Mouse (Mus musculus) liver, embryonic 15.5 days (tissue): ENCODE data around the gene Msx3. TPM values are rescaled to one million over a fixed set of nuclear protein-coding genes. Genes with fewer than 3 reads are reported as not detected.

Experiments used
- ATAC-seq: fragments of 200-750 bp; cut with Nextera tagmentation; 2 replicates; pipeline ENCODE4 v1.8.0; 2017; ENCODE audit warnings: moderate number of reproducible peaks, mild to moderate bottlenecking, moderate library complexity; ENCODE audit not compliant: insufficient read depth
- H3K27ac ChIP-seq: fragments of 300-500 bp; sonication (generic); replicated peaks from 2 replicates; pipeline ENCODE4 v1.5.1; 2015; ENCODE audit warnings: mild to moderate bottlenecking, inconsistent platforms
- H3K27me3 ChIP-seq: fragments of 300-500 bp; sonication (generic); 2 replicates; pipeline ENCODE4 v1.6.1; 2015; ENCODE audit warnings: mild to moderate bottlenecking, inconsistent platforms
- H3K36me3 ChIP-seq: fragments of 300-500 bp; sonication (generic); replicated peaks from 2 replicates; pipeline ENCODE4 v1.6.1; 2015; ENCODE audit warnings: moderate library complexity, mild to moderate bottlenecking, inconsistent platforms
- H3K4me1 ChIP-seq: fragments of 300-500 bp; sonication (generic); replicated peaks from 2 replicates; pipeline ENCODE4 v1.6.1; 2015; ENCODE audit warnings: inconsistent platforms
- H3K4me2 ChIP-seq: fragments of 300-500 bp; sonication (generic); 2 replicates; pipeline ENCODE4 v1.6.1; 2015; ENCODE audit warnings: moderate library complexity, mild to moderate bottlenecking, inconsistent platforms
- H3K4me3 ChIP-seq: fragments of 300-500 bp; sonication (generic); replicated peaks from 2 replicates; pipeline ENCODE4 v1.5.1; 2015; ENCODE audit warnings: mild to moderate bottlenecking, inconsistent platforms
- H3K9ac ChIP-seq: fragments of 300-500 bp; sonication (generic); 2 replicates; pipeline ENCODE4 v1.6.1; 2015; ENCODE audit warnings: moderate library complexity, mild to moderate bottlenecking, inconsistent platforms
- H3K9me3 ChIP-seq: fragments of 300-500 bp; sonication (generic); replicated peaks from 2 replicates; pipeline ENCODE4 v1.6.1; 2016; ENCODE audit warnings: inconsistent platforms
- WGBS: fragments of 180-500 bp; shearing (Covaris S2); methylation state at CpG from one replicate; pipeline ENCODE4 v1.1.7; 2015; ENCODE audit warnings: mixed read lengths; ENCODE audit not compliant: insufficient replicate concordance; 5-methylcytosine and 5-hydroxymethylcytosine counted together
- polyA plus RNA-seq: library from polyadenylated mRNA; unstranded; fragments of >200 nt; fragmentation: Nextera tagmentation; extraction: Ambion mirVana; gene quantifications from 2 replicates; pipeline ENCODE4 v1.2.1, GENCODE M21; 2015

Msx3 gene
- polyA plus RNA-seq: not detected in 2 replicates

DNA sequence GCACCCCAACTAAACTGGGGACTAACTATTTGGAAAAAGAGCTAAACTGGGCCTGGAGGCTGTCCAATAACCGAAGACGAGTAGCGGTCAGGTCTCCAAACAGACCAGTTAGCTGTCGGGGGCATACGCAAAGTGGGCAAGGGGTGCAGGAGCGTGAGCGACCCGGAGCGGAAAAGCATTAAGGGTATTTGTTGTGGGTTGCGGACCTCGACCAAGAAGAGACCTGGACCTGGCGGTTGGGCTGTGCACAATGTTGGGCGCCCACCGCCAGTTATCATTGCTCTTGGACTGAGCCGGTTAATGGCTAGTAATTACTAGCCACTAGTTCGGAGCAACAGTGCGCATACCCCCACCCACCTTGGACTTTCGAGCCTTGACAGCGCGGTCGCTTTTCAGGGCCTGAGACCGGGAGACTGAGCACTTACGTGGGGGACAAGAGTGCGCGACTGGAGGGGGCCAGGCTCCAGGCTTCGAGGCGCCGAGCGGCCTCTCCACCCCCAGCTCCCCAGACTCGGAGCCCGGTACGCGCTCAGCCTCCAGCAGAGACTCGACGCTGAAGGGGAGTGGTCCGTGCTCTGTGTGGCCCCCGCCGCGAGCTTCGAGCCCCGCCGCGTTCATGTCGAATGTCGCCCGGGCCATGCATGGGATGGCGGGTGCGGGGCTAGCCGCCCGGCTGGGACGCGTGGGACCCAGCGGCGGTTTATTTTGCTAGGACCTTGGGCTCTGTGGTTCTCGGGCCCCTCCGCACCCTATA is at the start of gene Msx3:
Msx3 (minus strand) TSS at position 729 of the 754 bp plus-strand sequence.
- ATAC-seq: no peak
- peak within 1 kb of the TSS; percentile 36 for H3K4me3 ChIP-seq
- H3K4me2 ChIP-seq: peak within 1 kb of the TSS; percentile 58
- H3K9ac ChIP-seq: no peak within 1 kb of the TSS
- no peaks in the 10 kb centered on the region for H3K36me3 ChIP-seq
- H3K4me1 ChIP-seq: peaks cover 10% of the 10 kb centered on the region; the same call in 1 of the 2 replicates
- no peak within 1 kb of the TSS for H3K27ac ChIP-seq
- no peaks in the 10 kb centered on the region for H3K9me3 ChIP-seq
- H3K27me3 ChIP-seq: peaks cover 99% of the 10 kb centered on the region
- 3% methylated on average over 56 of the region's 56 CpGs for WGBS

DNA sequence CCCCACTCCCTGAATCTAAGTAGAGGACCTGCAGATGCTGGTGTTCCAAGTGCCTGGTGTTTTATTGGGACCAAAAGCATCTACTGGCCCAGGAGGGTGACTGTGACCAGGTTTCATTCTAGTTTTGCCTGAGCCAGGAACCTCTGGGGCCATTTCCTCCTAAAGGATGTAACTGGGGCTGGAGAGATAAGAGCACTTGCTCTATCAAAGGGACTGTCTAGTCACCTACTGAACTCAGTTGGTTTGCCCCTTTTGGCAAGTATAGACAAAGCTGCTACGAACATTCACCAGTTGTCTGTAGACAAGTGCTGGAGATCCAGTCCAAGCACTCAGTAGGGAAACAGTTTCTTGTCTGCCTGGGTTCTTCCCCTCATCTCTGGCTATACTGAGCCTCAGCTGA is 49.6 kb upstream of the Msx3 start:
- WGBS: 43% methylated on average over 1 of the region's 1 CpGs

DNA sequence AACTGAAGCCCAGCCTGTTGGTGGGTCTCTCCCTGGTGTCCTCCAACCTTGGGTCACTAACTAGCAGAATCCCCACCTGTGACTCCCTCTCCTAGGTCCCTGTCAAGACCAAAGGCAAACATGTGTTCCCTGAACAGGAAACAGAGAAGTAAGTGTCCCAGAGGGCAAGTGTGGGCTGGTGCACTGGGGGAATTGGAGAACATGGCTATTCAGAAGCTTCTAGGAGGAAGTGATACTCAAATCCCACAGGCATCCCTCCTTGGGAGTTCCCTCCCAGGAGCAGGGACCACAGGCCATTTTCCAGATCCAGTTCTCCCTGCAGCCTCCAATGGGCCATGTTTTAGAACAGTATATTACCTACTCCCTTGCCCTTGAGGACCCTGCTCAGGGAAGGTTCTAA is 47.2 kb upstream of the Msx3 start:
- no peaks in the 10 kb centered on the region for H3K9me3 ChIP-seq
- no peaks in the 10 kb centered on the region for H3K27me3 ChIP-seq
- no peak overlapping the region for H3K4me3 ChIP-seq
- no peak for ATAC-seq
- H3K36me3 ChIP-seq: no peaks in the 10 kb centered on the region
- no peak overlapping the region for H3K27ac ChIP-seq
- H3K9ac ChIP-seq: no peak overlapping the region
- H3K4me2 ChIP-seq: no peak overlapping the region
- H3K4me1 ChIP-seq: 0 out of 2 replicates have a peak, but pooled peaks cover under 1% of the 10 kb centered on the region

More for the DNA sequence above, 49.6 kb upstream of the Msx3 start:
- H3K4me2 ChIP-seq: no peak overlapping the region
- no peaks in the 10 kb centered on the region for H3K36me3 ChIP-seq
- ATAC-seq: no peak
- H3K27ac ChIP-seq: no peak overlapping the region
- H3K9ac ChIP-seq: no peak overlapping the region
- H3K4me3 ChIP-seq: no peak overlapping the region
- H3K4me1 ChIP-seq: peaks cover 18% of the 10 kb centered on the region
- H3K27me3 ChIP-seq: no peaks in the 10 kb centered on the region
- no peaks in the 10 kb centered on the region for H3K9me3 ChIP-seq

DNA sequence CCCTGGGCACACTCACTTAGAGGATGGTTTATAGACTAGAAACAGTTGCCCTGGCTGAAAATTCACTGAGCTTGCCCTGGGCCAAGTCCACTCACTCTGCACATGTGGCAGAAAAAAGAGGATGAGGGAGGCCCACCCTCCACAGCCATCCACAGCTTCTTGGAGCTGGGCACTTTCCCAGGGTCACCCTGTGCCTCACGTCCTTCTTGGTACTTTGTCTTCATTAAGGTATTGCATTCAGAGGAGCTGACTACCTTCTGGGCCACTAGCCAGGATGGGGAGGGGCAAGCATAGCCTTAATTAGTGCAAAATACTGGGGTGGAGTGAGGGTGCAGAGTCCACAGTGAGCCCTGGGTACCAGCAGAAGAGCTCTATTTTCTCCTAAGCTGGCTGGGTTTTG is 46.7 kb upstream of the Msx3 start:
- H3K27ac ChIP-seq: no peak overlapping the region
- 47% methylated on average over 1 of the region's 1 CpGs for WGBS
- H3K4me1 ChIP-seq: no peaks in the 10 kb centered on the region
- H3K9me3 ChIP-seq: no peaks in the 10 kb centered on the region
- H3K4me2 ChIP-seq: no peak overlapping the region
- no peaks in the 10 kb centered on the region for H3K27me3 ChIP-seq
- H3K9ac ChIP-seq: no peak overlapping the region
- ATAC-seq: no peak
- no peak overlapping the region for H3K4me3 ChIP-seq
- no peaks in the 10 kb centered on the region for H3K36me3 ChIP-seq

DNA sequence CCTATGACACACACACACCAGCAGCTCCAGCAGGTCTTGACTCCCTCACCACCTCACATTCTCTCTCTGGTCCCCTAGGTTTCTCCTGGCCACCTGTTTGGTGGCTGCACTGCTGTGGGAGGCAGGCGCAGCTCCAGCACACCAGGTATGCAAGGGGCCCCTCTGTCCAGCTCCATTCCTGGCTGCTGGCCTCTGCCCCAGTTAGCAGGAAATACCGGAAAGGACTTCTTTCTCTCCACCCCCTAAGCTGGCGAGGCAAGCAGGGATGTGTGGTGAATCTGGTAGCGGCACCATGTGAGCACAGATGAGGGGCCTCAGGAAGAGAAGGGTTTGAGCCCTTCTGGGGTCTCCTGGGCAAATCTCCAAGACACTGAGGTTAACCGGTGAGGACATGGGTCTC is 46.1 kb upstream of the Msx3 start:
- H3K4me3 ChIP-seq: no peak overlapping the region

DNA sequence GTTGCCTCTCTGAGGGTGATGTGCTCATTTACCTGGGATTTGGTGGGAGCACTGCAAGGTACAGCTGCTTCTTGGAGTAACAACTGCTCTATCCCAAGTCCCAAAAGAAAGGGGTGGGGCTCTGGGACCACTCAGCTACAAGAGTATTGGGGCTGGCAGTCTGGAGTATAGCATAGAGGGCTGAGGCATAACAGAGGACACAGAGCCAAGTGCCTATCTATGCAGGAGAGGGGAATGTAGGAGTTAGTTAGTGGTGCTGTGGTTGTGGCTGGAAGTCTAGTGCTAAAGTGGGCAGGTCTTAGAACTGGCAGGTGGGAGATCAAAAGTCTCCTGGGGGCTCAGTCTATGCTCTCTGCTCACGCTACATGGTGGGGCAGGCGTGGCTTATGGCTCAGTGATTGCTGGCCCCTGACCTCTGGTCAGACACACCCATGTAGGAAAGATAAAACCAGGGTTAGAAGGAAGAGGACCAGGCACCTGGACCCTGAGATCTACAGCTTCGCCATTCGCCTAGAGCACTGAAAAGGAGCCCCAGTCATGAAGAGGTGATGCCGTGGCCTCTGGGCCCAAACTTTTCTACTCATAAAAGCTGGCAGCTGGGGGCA is 44.1 kb upstream of the Msx3 start, which contains the start of gene Prap1:
Prap1 (plus strand) TSS at position 472 of the 605 bp plus-strand sequence.
- no peak within 1 kb of the TSS for H3K4me2 ChIP-seq
- no peaks in the 10 kb centered on the region for H3K4me1 ChIP-seq
- H3K27ac ChIP-seq: no peak within 1 kb of the TSS
- no peaks in the 10 kb centered on the region for H3K9me3 ChIP-seq
- no peak for ATAC-seq
- no peak within 1 kb of the TSS for H3K4me3 ChIP-seq
- WGBS: 58% methylated on average over 5 of the region's 5 CpGs
- no peaks in the 10 kb centered on the region for H3K36me3 ChIP-seq
- H3K27me3 ChIP-seq: no peaks in the 10 kb centered on the region
- H3K9ac ChIP-seq: no peak within 1 kb of the TSS

More for the DNA sequence above, 46.1 kb upstream of the Msx3 start:
- H3K27me3 ChIP-seq: no peaks in the 10 kb centered on the region
- no peaks in the 10 kb centered on the region for H3K36me3 ChIP-seq
- 56% methylated on average over 5 of the region's 5 CpGs for WGBS
- no peak overlapping the region for H3K9ac ChIP-seq
- H3K4me1 ChIP-seq: no peaks in the 10 kb centered on the region
- ATAC-seq: no peak
- no peak overlapping the region for H3K27ac ChIP-seq
- no peaks in the 10 kb centered on the region for H3K9me3 ChIP-seq
- no peak overlapping the region for H3K4me2 ChIP-seq

DNA sequence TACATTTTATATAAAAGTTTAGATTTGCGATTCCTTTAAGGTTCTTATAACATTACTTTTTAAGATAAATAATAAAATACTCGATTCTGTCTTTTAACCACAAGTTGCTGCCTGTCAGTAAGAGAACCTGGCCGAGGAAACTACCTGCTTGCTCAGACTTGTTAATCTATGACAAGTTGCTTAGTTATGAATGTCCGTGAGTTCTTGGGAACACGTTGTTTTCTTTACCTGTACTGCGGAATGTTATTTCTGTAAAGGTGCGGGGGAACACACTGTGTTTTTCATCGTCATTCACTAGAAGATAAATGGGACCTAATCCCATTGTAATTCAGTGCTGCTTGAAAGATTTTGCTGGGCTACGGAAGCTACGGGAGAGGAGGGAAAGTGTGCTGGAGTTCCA is 41.7 kb upstream of the Msx3 start:
- 74% methylated on average over 10 of the region's 10 CpGs for WGBS
- Histone ChIP-seq H3K4me1 (no peaks in the 10 kb centered on the region), H3K9me3 (no peaks in the 10 kb centered on the region), H3K27me3 (no peaks in the 10 kb centered on the region), H3K9ac (no peak overlapping the region), H3K4me2 (no peak overlapping the region), H3K36me3 (no peaks in the 10 kb centered on the region), H3K27ac (no peak overlapping the region), H3K4me3 (no peak overlapping the region)
- no peak for ATAC-seq

DNA sequence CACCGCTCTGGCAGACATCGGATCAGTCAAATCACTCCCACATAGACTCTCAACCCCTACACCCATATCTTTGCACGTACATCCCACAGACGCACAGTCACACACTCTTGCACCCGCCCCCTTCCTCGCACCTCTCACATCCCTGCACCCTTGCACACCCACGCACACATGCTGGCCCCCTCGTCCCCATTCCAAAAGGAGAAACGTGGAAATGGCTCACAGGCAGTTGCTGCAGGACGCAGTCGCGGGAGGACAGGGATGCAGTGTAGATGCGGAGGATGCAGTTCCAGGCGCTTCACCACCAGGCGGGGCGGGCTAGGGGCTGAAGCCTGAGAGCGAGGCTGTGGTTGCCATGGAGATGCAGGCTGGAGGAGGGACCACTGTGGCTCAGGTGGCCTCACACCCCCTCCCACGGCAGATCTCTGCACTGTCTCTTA is 33.4 kb upstream of the Msx3 start, which contains the start of gene Caly:
Caly (minus strand) TSS at position 307 of the 437 bp plus-strand sequence.
- Histone ChIP-seq H3K27me3 (peaks cover 48% of the 10 kb centered on the region), H3K36me3 (no peaks in the 10 kb centered on the region), H3K9me3 (no peaks in the 10 kb centered on the region), H3K4me1 (no peaks in the 10 kb centered on the region), H3K27ac (no peak within 1 kb of the TSS), H3K4me2 (no peak within 1 kb of the TSS), H3K9ac (no peak within 1 kb of the TSS), H3K4me3 (no peak within 1 kb of the TSS)
- 5% methylated on average over 18 of the region's 18 CpGs for WGBS
- ATAC-seq: no peak

DNA sequence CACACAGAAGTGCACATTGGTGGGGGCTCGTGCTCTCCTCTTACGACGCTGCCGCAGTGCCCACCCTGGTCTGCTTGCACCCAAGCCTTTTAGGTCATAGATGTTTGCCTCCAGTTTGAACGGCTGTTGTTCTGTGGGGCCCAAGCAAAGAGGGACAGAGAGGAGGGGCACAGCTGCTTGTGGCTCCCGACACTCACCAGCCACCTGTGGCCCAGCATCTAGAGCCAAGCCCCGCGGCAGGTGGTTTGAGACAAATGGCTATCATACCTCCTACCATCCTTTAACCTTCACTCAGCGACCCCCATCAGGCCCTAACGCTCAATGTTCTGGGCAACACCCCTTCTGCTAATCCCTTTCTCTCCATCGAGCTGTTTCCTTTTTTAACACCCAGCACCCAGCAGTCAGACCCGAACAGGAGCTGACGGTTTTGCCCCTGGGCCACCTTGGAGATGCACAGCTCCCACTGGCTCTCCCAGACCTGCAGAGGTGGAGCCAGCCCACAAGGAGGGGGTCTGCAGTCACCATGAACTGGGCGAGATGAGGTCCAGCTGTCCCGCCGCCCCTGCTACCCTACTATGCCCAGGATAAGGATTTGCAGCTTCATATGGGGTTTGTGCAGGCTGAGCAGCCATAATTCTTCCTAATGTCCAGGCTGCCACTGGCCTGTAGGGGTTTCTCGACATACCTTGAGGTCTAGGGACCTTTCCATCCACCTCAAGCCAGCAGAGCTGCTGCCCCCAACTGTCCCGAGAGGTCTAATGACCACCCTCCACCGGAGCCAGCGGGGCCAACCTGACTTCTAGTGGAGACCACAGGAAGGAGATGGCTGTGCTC is 32.7 kb upstream of the Msx3 start:
- no peak overlapping the region for H3K4me2 ChIP-seq
- no peaks in the 10 kb centered on the region for H3K9me3 ChIP-seq
- ATAC-seq: no peak
- peaks cover 48% of the 10 kb centered on the region for H3K27me3 ChIP-seq
- no peak overlapping the region for H3K4me3 ChIP-seq
- 21% methylated on average over 20 of the region's 20 CpGs for WGBS
- no peak overlapping the region for H3K27ac ChIP-seq
- no peaks in the 10 kb centered on the region for H3K4me1 ChIP-seq
- H3K36me3 ChIP-seq: no peaks in the 10 kb centered on the region
- no peak overlapping the region for H3K9ac ChIP-seq

DNA sequence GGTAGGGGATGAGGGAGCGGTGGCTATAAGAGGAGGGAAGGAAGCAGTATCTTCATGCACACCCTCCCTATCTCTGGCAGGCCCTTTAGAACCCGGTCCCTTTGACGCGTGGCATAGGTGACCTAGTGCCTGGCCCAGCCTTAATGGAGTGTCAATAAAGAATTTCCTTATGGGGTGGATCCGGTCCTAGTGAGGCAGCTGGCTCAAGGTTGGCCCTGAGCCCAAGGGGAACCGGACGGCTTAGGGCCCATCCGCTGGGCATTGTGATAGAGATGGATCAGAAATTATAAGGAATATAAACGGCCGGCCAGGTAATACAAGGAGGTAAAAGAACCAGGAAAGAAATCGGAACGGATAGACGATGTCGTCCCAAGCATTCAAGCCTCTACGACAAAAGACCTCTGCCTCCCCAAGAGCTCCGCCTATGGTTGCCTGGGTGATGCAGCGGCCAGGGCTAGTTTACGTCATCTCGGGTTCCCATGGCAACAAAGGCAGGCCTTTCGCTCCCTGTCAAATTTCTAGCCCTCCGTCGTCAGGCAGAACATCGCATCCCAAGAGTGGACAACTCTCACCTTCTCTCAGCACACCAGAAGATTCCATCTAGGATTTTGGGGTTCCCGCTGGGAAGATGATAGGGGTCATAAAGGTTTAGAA is 31.7 kb upstream of the Msx3 start:
- no peaks in the 10 kb centered on the region for H3K36me3 ChIP-seq
- 6% methylated on average over 24 of the region's 24 CpGs for WGBS
- H3K4me3 ChIP-seq: no peak overlapping the region
- H3K9ac ChIP-seq: no peak overlapping the region
- H3K27ac ChIP-seq: no peak overlapping the region
- H3K4me2 ChIP-seq: no peak overlapping the region
- H3K9me3 ChIP-seq: no peaks in the 10 kb centered on the region
- ATAC-seq: no peak
- no peaks in the 10 kb centered on the region for H3K4me1 ChIP-seq
- peaks cover 48% of the 10 kb centered on the region for H3K27me3 ChIP-seq
